Mouse (Mus musculus) spleen, adult 2 months (tissue): Measurements from ENCODE around the gene Bcl7c.

Source experiments
- CTCF ChIP-seq: fragments of 200-500 bp; IDR thresholded peaks from 2 replicates; pipeline ENCODE4 v1.5.1; 2011; ENCODE audit warnings: mild to moderate bottlenecking, inconsistent platforms; ENCODE audit not compliant: insufficient read depth, insufficient read length, insufficient replicate concordance; ENCODE audit errors: extremely low read depth
- POLR2A ChIP-seq: fragments of 200-500 bp; IDR thresholded peaks from 2 replicates; pipeline ENCODE4 v1.6.1; 2011; ENCODE audit warnings: low read depth, low read length, inconsistent platforms

DNA sequence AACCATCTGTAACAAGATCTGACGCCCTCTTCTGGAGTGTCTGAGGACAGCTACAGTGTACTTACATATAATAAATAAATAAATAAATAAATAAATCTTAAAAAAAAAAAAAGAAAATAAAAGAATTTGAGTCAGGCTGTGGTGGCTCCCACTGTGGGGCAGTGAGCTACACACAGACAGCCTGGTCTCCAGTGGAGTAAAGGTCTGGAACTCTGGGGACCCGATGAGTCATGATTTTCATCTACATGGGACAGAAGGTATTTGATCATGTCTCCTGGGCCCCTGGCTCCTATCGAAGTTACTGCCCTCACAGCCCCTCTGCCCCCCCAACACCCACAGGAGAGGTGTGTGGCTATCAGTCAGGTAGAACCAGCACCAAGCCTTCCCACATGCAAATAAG is 57.1 kb downstream of the Bcl7c start:
- no peak for TF ChIP-seq POLR2A
- TF ChIP-seq CTCF, result no peak
